Mouse (Mus musculus) embryonic fibroblast, embryonic 13.5 days (primary cell): ENCODE results near the gene Bicc1. TPM values are rescaled to one million over a fixed set of nuclear protein-coding genes. Genes with fewer than 3 reads are reported as not detected.

Source experiments
- H3K27ac ChIP-seq: 2 replicates; pipeline ENCODE4 v1.5.1; 2012; ENCODE audit warnings: low read length, control low read depth, inconsistent platforms; ENCODE audit not compliant: insufficient read depth
- H3K4me1 ChIP-seq: 2 replicates; pipeline ENCODE4 v1.6.1; 2011; ENCODE audit warnings: low read length; ENCODE audit not compliant: control insufficient read depth, insufficient read depth
- H3K4me3 ChIP-seq: 2 replicates; pipeline ENCODE4 v1.5.1; 2011; ENCODE audit warnings: mild to moderate bottlenecking, control low read depth, low read length; ENCODE audit not compliant: insufficient read depth
- CTCF ChIP-seq: IDR thresholded peaks from 2 replicates; pipeline ENCODE4 v1.5.1; 2011; ENCODE audit warnings: mild to moderate bottlenecking, control low read depth, low read length, moderate library complexity, borderline replicate concordance; ENCODE audit not compliant: insufficient read depth
- POLR2A ChIP-seq: IDR thresholded peaks from 2 replicates; pipeline ENCODE4 v1.6.1; 2011; ENCODE audit warnings: low read depth, mild to moderate bottlenecking, control low read depth, low read length, moderate library complexity
- polyA plus RNA-seq: library from polyadenylated mRNA; stranded (reverse); fragments of >200 nt; gene quantifications from 2 replicates; pipeline ENCODE4 v1.2.4, GENCODE M21; 2011; ENCODE audit warnings: low read depth; ENCODE audit not compliant: missing spikeins, insufficient read length

Gene Bicc1
- polyA plus RNA-seq = 53.8 and 86.8 TPM in 2 replicates

DNA sequence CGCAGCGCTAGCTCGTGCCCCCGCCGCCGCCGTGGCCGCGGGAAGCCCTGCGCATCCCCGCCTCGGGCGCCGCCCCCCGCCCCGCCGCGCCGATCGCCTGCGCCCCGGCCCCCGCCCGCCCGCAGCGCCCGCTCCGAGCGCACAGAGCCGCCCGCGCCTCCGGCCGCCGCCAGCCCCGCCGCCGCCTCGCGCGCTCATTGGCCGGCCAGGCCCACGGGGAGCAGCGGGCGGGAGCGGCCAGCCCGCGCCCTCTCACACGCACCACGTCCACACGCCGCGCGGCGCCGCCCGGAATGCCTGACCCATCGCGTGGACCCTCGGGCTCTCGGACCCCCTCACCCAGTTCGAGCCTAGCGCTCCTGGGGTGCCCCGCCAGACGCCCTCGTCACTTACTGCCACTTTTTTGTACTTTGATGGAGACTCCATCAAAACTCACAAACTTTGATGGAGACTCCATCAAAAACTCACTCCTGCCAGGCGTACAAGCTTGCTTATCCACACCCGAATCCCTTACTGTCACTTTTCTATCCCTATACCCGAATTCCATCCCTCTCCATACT, at the start of gene Bicc1:
Gene Bicc1, minus strand, starts transcription at position 25 of the 560 bp plus-strand sequence.
- peak; percentile 54; the same call in 1 of the 2 replicates for TF ChIP-seq POLR2A
- no peak for TF ChIP-seq CTCF
- H3K27ac ChIP-seq = peak within 1 kb of the TSS; percentile 38
- peak within 1 kb of the TSS; percentile 54 for H3K4me3 ChIP-seq
- no peaks in the 10 kb centered on the region for H3K4me1 ChIP-seq

DNA sequence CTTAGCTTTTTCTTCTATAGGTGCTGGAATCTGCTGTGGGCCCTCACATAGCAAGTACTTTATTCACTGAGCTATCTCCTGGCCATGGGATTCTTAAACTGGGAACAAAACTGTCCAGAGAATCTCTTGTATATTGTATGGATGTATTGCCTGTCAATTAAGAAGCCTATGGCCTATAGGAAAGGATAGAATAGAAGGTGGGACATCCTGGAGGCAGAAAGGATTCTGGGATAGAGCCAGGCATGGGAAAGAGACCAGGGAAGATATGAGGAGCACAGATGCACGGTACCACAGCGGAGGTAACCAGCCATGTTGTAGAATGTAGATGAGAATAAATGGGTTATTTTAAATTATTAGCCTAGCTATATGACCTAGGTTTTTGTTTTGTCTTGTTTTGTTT, 42.0 kb upstream of the Bicc1 start:
- no peaks in the 10 kb centered on the region for H3K4me1 ChIP-seq
- H3K27ac ChIP-seq = no peak overlapping the region
- TF ChIP-seq CTCF = no peak
- TF ChIP-seq POLR2A = no peak
- H3K4me3 ChIP-seq = no peak overlapping the region

DNA sequence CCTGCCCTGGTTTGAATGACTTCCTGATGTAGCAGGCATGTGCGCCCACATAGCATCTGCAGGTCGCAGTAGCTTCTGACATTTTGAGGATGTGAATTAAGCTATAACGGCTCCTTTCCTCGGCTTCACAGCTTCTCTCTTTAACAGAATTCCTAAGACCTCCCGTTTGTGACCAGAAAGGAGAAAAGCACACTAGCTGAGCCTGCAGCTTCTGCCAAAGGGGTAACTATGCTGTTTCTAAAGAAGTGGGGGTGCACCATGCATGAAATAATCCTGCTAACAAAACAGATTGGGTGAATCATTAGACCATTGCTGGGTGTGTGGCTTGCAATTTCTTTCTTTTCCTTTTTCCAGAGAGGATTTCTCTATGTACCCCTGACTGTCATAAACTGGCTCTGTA, 41.5 kb upstream of the Bicc1 start:
- H3K4me3 ChIP-seq = no peak overlapping the region
- TF ChIP-seq CTCF (no peak), POLR2A (no peak)
- no peaks in the 10 kb centered on the region for H3K4me1 ChIP-seq
- H3K27ac ChIP-seq = no peak overlapping the region

DNA sequence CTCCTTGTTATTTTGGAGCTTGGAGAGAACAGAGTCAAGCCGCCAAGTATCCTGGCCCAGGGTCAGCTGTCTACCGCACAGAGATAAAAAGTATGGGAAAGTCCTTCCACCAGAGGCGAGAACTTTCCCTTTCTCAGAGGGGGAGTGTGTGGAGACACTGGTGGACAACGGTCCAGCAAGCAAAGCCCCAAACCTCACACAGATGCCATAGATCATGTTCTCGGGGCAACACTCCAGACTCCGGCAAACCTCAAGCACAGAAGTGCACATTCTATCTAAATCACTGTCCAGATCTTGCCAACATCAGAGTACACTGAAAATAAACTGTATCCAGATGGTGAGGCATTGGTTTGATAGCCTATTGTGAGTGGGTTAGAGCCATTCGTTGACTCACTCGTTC, 39.2 kb upstream of the Bicc1 start:
- Histone ChIP-seq H3K4me3 (no peak overlapping the region), H3K27ac (no peak overlapping the region), H3K4me1 (no peaks in the 10 kb centered on the region)
- TF ChIP-seq CTCF (no peak), POLR2A (no peak)

DNA sequence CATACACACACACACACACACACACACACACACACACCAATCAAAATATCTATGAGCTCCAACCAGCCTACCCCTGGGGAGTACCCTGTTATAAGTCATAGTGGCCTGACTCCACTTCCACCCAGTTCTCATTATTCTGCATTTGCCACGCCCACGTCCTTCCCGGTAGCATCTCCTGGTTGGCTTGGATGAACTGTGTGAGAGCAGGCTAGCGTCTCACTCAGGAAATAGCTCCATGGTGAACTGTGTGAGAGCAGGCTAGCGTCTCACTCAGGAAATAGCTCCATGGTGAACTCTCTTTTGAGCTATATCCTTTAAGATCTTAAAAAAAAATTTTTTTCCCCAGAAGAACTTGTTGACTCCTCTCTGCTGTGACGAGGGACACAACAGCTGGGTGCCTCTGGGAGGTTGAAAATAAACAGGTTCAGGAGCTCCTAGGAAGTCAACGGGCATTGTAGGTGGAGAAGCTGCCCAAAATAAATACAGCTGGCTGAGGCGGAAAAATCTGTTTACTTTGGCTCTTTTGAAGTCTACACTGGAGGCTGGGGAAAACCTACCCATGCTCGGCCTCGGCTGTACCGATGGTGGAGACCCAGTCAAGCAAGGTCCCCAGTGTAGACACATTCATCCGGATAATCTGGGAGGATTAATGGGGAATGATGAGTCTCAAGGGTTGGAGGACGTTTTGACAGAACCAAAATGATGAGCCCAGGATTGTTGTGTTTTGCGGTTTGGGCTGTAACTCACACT, 37.7 kb upstream of the Bicc1 start:
- TF ChIP-seq POLR2A (no peak), CTCF (no peak)
- Histone ChIP-seq H3K4me3 (no peak overlapping the region), H3K27ac (no peak overlapping the region), H3K4me1 (no peaks in the 10 kb centered on the region)

DNA sequence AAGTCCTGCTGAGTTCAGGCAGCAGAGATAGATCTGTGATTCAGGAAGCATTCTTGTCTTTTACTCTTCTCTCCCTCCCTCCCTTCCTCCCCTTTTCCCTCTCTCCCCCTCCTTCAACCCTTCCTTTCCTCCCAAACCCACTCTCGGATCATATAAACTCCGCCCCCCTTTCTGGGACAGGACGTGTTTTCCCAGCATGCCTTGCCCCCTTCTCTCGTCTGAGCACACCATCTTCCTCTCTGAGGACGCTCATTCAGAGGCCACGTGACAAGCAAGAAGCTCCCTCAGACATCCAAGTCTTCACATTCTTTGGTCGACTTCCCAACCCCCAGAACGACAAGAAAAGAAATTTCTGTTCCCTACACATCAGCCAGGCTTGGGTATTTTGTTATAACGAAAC, 36.0 kb upstream of the Bicc1 start:
- no peak for TF ChIP-seq POLR2A
- TF ChIP-seq CTCF = no peak
- Histone ChIP-seq H3K4me3 (no peak overlapping the region), H3K4me1 (no peaks in the 10 kb centered on the region), H3K27ac (no peak overlapping the region)

DNA sequence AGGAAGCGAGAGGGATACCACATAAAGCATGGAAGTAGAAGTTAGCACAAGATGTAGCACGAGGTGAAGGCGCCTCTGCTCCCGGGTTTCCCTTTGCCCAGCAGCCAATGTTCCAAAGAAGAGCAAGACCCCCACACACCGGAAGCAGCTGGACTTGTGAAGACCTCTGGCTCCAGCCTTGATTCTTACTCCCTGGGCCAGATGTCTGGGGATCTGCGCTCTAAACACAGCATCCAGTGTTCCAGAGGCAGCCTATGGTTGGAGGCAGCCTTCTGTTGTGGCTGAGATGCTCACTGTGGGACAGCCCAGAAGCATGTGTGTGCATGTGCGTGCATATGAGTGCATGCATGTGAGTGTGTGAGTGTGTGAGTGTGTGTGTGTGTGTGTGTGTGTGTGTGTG, 35.2 kb upstream of the Bicc1 start:
- H3K4me3 ChIP-seq = no peak overlapping the region
- TF ChIP-seq POLR2A (no peak), CTCF (no peak)
- H3K27ac ChIP-seq = no peak overlapping the region
- no peaks in the 10 kb centered on the region for H3K4me1 ChIP-seq

DNA sequence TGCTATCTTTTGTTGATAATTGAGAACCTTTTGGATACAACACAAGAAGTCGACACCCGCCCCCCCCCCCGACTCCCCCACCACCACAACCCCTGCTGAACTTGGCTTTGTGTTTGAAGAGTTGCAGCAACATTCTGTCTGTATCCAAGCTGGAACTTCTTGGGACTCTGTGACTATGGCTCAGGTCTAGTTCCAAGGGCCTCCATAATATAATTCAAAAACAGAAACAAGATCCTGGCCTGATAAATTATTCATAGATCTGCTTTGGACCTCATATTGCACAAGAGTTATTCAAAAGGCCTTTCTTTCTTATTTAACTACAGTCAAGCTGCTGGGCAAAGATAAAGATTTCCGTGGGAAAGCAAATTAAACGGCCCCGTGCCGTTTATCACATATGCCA, 33.8 kb upstream of the Bicc1 start:
- TF ChIP-seq POLR2A (no peak), CTCF (no peak)
- H3K27ac ChIP-seq = peak overlapping the region; percentile 57

DNA sequence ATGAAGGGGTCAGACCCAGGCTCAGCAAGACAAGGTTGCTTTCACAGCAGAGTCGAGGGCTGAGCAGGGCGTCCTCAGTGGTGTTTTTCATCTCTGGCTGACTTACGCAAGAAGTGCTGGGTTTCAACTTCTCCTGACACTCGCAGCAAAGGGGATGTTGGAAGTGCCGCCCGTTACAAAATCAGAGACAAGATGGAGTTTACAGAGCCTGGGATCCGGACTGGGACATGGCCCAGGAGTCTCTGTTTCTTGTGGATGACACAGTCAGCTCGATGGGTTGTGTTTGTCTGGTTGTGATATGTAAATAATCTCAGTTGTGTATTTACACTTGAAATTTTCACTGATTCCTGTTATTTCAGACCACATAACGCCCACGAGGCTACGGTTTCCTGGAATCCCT, 33.4 kb upstream of the Bicc1 start:
- no peaks in the 10 kb centered on the region for H3K4me1 ChIP-seq
- TF ChIP-seq POLR2A = no peak
- H3K27ac ChIP-seq = peak overlapping the region; percentile 28
- H3K4me3 ChIP-seq = no peak overlapping the region

More for the DNA sequence above, 33.8 kb upstream of the Bicc1 start:
- H3K4me3 ChIP-seq = no peak overlapping the region
- H3K4me1 ChIP-seq = no peaks in the 10 kb centered on the region

DNA sequence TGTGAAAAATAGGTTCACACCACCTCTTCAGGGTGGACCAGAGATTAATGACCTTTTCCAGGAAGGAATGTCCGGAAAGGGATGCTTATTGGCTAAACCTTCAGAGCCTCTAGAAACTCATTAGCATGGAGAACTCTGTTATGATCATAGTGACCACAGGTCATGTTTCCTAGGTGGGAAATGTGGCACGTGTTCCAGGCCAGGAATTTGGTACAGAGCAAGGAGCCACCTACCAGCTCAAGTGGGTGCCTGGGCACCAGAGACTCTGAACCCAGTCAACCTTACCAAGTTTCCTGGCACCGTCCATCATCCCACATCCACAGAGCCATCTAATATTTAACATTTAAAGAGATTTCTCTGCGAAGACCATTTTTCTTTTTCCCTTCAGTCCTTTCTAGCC, 29.2 kb upstream of the Bicc1 start:
- no peak overlapping the region for H3K27ac ChIP-seq
- H3K4me3 ChIP-seq = no peak overlapping the region
- peaks cover 7% of the 10 kb centered on the region; the same call in 1 of the 2 replicates for H3K4me1 ChIP-seq
- TF ChIP-seq POLR2A (no peak), CTCF (no peak)

DNA sequence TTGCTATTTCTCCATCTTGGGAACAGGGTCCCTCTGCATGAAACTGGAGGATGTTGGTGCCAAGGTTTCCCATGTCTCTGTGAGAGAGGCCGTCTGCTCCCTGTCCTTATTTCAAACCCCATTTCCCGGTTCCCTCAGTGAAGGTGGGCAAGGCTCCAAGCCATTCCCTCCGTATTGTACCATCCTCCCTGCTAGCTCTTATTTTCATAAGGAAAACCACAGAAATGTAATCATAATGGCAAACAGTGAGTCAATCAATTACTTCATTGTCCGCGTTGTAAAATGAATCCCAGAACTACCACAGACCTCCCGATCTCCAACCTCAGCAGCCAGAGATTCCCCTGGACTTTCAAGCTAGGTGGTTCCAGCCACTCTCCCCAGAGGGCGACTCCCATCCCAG, 25.6 kb upstream of the Bicc1 start:
- Histone ChIP-seq H3K4me1 (peaks cover 7% of the 10 kb centered on the region; the same call in 1 of the 2 replicates), H3K27ac (peak overlapping the region; percentile 19; the same call in 1 of the 2 replicates)
- TF ChIP-seq POLR2A (no peak), CTCF (no peak)

More for the DNA sequence above, 25.6 kb upstream of the Bicc1 start:
- no peak overlapping the region for H3K4me3 ChIP-seq
